Mouse (Mus musculus) yolk sac, embryonic 10.5 days (tissue): ENCODE measurements at regions not wholly inside any gene's neighbourhood (a gene's known extent, or its start where the extent isn't known, plus 50 kb on each side); places are given as distances from the start of the nearest gene placed in this dataset.

Source experiments
- DNase-seq: peaks from one replicate; pipeline ENCODE4 v3.0.0-alpha.2; 2017; ENCODE audit warnings: low spot score

DNA sequence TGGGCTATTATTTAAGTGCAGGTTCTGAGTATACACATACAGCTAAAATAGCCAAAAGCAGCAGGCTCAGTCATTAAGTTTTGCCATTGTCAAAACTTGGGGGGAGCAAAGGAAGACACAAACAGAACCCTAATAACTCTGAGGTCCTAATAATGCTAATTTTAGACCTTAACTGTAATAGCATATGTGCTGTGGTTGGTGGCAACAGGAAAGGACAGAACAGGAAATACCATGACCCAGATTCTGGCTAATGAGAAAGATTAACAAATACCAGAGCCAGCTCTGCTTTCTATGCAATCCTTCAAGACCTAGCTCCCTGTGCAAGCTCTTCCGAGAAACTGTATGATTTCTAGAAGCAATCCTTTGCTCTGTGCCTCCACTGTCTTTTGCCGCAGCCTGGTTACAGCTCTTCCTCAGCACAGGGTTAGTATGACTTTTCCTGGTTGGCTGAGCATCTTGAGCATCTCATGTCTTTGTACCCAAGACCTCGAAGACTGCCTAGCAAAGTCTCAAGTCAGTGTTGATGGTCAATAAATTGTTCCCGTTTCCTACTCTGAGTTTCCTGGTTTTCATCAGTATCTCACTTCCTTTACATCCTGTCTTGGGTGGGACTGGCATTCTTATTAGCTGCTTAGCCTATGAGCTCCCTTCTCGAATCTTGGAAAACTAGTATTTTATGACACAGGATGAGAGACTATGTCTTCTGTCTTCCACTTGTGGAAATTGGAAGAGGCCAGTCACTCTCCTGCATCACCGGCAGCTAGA is 49.9 kb upstream of the Eed start:
- DNase-seq = no peak

DNA sequence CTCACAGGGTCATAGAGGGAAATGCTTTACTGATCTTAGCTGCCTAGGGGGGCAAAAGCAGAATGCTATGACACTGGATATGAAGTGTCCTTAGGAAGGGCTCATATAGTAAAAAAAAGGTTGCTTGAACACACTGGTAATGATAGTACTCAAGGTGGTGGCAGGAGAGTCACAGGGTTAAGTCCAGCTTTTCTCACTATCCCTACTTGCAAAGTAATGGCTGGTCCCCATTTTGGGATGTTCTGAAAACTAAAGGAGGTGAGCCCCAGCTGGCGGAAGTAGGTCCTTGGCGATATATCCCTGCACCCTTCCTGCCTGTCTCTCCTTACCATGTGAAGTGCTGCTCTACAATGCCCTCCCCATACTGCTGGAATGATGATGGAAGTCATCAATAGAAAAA is 52.3 kb upstream of the Eed start:
- DNase-seq = no peak

DNA sequence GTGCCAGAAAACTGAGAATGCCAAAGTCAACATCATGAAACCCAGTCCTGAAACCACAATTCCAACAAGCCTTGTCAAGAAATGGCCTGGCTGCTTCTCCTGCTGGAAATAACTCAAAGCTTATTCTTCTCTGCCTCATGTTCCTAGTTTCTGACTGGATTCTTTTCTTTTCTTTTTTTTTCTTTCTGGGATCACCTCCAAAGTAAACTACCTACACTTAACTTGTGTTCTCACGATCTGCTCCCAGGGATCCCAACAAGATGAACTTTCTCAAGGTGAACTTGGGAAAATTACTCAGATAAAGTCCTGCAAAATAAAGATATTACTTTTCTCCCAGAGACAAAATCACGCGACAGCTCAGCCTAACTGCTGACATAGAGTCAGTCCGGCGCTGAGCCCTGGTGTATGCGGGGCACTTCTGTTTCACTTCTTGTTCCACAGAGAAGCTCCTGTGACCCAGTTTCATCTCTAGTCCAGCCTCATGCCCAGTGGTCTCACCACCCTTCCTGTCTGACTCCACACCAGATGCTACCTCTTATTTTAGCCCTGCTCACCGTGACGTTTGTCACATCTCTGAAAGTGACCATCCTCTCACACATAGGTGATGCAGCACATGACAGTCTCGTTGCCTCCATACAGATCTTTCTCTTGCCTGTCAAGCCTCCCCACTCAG is 53.0 kb upstream of the Eed start:
- no peak for DNase-seq

DNA sequence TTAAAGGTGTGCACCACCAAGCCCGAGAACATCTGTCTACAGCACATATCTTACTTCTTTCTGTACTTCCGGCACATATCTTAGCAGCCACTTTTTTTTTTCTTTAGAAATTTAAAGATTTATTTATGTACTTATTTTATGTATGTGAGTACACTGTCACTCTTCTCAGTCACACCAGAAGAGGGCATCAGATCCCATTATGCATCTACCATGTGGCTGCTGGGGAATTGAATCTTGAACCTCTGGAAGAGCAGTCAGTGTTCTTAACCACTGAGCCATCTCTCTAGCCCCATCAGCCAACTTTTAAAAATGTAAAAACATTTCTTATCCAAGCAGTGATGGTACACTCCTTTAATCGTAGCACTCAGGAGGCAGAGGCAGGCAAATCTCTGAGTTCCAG is 53.7 kb upstream of the Eed start:
- DNase-seq = no peak

DNA sequence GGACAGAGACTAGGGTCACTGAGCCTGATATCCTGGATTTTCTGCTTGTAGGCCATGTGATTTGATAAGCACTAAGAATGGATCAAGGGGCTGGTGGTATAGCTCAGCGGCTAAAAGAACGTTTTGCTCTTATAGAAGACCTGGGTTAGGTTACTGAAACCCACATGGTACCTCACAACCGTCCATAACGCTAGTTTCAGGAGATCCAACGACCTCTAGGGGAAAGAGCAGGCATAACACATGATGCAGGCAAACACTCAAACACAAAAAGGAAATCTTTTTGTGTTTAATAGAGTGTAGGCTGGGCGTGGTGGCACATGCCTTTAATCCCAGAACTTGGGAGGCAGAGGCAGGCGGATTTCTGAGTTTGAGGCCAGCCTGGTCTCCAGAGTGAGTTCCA is 54.6 kb upstream of the Eed start:
- DNase-seq = no peak

DNA sequence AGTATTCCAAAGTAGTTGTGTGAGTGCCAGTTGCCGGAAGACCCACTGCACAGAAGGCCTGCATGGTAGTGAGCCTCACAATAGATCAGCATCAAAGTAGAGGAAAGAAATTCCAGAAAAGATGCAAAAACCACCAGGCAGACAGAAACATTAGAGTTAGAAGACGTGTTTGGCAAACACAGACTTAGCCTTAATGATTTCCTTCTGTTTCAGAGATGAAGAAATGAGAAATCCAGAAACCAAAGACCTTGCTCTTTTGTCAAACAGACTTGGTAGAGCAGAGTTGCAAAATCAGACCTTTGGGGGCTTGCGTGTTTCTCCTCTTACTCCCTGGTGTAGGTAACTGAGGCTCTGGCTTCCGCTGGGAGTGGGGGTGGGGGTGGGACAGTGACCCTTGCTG is 57.0 kb upstream of the Eed start:
- DNase-seq = no peak

DNA sequence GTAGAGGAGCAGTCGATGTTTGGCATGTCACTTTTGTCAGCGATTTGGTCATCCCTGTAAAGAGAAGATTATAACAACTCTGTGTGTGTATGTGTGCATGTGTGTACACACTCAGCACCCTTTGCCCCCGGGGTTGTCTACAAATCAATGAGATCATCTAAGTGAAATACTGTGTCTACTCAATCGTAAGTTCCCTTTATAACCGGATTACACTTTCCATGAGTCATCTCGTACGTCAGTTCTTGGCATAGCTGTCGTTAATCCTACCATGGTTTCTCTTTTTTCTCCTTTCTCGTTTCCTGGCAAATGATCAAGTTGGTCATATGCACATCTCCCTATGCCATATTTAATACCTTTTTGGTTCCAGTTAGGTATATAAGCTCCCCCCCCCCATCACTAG is 58.7 kb upstream of the Eed start:
- DNase-seq = no peak

DNA sequence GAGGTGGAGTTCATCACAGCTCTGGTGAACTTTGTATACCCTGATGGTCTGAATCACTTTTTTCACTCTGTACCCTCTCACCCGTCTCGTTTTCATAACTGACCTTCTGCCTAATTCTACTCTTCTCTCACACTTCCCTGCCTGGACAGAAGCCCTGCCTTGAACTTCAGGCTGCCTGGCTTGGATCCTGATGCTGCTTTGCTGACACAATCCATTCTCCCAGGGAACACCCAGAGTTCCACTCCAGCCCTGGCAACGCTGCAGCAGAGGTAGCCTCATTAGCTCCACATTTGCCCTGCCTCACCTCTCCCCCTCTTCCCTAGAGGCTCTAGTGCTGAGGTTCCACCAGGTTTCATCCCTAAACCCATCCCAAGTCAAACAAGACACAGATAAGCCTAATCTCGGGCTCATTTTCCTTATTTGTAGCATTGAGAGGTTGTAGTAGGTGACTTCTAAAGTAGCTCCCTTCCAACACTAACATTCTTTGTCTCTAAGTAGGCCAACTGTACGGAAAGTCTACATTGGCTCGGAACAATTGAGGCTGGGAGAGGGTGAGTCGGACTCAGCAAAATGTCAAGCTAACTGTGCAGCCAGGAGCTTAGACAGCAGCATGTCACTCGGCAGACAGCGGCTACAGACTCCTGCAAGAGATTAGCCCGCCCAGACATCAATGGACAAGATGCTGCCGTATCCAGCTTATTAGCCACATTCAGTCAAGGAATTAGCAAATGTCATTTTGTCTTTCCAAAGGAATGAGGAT is 60.0 kb upstream of the Eed start:
- no peak for DNase-seq

DNA sequence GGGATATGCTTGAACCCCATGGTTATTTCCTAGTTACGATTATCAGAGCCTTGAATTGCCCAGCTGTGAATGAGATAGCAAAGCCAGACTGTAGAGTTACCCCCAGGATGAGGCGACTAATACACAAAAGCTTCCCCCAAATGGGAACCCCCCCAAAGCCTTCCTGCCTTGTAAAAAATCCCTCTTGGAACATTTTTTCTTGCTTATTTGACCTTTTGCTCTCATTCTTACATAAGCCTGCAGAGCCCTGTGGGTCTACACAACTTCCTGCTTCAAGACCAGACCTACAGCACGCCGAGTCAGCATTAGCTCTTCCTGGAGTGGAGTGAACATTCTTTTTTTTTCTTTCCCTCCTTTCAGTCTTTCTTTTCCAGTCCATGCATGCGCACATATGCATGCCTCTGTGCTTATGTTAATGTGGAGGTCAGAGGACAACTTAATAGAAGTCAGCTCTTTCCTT is 60.8 kb upstream of the Eed start:
- DNase-seq = peak; percentile 79

DNA sequence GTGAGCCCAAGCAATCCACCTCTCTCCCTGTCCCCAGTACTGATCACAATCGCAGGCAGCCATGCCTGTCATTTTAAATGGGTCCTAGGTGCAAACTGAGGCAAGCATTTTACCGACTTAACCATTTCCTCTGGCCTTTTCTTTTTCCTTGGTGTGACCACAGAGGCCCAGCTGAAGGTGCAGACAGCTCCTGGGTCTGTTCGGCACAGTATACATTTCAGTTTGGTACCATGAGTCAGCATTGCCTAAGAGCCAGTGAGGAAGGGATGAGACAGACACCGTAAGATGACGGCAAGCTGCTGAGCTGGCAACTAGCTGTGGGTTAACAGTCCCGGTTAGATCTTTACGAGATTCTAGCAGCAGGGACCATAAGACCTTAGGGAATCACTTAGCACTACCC is 61.6 kb upstream of the Eed start:
- no peak for DNase-seq

DNA sequence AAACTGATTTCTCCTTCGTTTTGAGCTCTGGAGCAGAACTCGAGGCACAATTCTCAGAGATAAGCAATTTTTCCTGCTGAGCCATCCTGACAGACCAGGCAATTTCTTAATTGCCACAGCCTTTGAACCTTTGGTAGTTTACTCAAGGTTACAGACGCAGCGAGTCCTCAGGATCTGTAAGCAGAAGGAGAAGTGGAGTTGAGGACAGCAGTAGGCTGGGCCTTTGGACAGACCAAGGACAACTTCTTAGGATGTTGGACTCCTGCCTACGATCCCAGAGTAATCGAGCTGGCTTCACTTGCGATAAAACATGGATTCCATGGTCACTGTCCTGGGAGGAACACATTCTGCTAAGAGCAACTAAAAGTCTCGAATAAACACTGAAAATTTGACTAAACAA is 62.7 kb upstream of the Eed start:
- DNase-seq = peak; percentile 47

DNA sequence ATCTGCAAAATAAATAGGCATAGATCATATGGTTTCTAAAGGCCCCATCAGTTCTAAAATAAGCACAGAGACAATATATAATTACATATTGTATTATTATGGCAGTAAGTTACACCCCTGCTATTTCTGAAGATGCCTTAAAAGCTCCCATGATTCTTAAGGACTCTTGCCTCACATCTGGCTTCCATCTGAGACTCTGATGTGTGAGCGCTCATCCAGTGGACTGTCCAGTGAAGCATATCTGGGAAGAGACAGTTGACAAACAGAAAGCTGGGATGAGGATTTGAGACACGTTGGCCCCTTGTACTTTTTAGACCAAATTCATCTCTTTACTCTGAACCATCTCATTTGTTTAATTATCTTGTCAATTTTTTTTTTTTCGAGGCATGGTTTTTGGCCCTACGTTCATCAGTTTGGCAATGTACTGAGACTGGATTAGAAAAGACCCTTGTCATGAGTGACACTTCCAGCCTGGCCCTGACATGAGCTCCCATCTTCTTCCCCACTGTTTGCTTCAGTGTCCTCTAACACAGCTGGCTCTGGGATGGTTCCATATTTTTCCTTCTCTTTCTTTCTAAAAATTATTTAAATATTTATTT is 63.4 kb upstream of the Eed start:
- DNase-seq = no peak

DNA sequence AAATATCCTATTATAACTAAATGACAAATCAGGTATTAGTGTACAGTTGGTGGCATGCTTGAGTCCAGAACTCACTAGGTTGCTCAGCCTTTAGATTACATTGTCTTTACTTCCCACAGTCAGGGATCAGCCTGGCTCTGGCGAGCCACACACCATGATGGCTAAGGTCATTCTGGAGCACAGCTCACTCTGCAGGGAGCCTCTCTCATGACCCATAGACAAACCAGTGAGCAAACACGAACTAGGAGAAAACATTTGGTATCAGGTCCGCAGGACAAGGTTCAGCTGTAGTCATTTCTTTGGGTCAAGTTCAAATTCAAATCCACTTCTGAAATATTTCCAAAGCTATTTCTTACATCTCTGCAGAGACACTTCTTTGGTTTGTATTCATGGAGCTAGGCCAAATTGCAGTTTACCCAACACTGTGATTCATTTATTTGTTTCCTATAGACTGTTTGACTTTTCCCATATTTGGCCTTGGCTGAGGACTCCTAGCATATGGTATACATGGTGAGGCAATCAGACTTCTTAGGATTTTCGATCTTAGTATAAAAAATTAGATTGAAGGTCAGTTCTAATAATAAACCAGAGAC is 64.5 kb upstream of the Eed start:
- no peak for DNase-seq

DNA sequence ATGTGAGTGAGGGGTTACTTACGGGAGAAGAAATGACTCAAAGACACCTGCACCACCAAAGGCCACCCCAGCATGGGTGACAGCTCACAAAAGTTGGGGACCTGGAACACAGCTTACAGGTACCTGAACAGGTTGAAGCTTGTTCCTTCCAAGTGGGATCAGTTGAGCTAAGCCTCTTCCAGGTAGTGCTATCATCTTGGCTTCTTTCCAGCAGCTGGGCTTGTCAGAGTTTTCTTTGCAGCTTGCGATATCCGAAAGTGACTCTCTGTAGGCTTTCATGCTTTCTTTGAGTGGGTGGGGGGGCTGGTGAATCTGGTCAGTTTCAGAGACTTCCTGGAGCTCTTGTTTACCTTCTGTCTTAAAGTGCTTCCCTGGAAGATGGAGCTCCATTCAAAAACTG is 65.4 kb upstream of the Eed start:
- DNase-seq = no peak

DNA sequence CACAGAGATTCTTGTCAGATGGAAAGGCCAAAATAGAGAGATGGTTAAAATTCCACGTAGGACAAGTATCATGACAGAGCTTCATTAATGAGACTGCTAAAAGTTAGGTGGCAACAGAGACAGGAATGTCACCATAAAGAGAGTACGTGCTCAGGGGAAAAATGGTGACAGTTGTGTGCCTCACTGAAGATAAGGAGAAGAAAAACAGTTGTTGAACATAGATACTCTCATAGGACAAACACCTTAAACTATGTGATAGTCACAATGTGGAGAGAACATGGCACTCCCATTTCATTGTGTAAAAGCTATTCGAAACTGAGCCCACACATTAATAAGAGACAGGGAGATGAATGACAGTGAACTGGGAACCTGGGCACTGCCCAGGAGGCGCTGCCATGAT is 66.1 kb upstream of the Eed start:
- no peak for DNase-seq

DNA sequence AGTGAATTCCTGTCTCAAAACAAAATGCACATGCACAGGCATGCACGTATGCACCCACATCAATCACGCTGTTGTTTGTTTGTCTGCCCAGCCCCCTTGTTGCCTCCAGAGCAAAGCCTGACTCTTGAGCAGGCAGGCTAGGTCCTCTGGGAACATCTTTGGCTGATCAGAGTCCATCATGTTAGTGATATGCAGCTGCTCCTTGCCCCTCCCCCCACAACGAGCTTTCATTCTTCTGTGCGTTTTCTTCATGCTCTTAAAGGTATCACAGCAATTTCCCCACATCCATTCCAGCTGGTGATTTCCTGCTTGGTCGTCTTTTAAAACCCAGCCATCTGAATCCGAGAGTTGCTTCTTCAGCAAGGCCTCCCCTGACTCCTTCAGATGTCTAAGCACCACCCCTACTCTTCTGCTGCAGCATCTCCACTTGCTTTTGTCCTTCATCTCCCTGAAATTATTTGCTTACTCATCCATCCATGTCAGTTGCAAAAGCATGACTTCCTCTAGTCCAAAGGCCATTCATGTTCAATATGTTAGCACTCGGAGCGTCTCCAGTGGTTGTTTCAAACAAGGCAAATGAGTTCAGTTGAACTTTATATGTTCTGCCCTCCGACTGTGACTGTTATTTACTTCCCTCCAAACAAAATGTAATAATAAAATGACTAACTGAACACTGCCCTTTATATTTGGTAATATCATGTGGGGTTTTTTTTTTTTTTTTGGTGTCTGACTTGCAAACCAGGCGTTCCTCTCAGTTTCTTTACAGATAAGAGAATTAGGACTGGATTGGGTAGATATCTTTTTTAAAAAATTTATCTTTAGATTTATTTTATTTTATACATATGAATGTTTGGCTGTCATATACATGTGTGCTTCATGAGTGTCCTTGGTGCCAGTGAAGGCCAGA is 67.9 kb upstream of the Eed start:
- DNase-seq = no peak

DNA sequence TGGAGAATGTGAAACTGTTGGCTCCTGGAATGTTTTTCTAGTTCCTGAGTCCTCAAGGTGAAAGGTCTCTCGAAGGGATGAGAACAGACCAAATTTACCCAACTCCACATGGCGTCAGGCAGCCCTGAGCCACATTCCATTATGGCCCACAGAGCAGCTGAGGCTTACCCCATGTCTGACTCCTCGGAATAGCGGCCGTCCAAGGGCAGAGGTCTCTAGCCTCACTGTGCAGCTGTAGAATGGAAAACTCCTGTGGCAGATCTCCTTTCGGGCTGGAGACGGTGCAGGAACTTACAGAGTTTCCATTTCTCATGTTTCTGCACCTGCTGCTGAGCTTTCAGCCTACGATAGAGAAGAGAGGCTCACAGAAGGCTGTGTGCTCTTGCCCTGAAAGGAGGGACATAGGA is 69.1 kb upstream of the Eed start:
- DNase-seq = no peak

DNA sequence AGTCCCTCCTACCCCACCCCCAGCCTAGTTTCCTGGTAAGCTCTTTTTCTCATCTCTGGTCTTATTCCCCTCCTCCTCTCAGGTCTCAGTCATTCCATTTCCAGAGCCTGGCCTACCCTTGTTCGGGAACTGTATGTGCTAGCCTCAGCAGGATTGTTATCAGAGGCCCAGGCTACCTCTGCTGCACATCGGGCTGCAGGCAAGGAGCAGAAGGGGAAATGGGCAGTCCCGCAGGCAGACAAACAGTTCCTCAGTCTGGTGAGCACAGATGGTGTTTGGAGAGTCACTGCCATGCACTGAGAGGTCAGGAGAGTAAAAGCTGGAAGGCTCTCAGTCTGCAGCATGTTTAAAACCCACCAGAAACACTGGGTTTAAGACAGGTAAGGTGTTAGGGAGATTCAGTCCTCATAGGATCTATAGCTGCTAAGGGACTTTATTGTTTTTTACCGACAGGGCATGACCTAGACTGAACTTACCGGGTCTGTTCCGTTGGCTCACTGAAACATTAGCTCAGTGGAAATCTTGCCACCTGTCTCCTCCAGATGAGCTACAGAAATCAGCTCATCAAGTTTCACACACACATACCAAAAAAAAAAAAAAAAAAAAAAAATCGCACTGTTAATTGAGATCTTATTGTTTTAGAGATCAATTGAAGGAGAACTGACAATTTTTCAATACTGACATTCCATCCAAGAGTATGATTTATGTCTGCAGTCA is 74.2 kb upstream of the Eed start:
- DNase-seq = peak; percentile 84

DNA sequence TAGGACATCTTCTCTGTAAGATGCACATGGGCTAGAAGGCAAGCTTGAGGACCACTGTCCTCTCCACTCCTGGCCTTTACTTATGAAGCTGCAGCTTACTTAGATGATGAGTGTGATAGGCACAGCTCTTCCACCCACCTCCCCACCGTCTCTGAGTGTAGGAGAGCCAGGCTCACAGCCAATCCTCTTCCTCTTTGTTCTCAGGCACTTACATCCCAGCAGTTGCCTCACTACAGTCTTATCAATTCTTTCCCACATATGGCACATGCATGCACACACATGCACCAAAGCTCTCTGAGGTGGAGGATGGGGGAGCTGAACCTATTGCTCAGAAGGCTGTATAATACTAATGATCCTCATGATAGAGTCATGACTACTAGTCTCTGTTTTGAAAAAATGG is 72.1 kb upstream of the Picalm start:
- no peak for DNase-seq

DNA sequence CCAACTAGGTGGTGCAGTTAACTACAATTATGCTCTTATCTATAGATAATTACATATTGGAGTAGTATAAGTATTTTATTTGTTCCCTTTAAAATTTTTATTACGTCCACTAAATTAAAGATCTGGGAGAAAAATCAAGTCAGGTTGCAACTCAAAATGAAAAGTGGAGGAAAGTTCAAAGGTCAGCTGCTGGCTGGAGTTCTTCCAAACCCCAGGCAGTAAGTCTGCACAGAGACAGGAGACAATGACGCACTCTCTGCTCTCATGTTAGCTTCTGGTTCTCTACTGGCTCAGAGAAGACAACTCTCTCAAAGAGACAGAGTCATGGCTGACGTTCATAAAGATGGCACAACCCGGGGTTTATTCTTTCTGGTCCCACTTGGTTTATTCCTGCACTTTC is 71.4 kb upstream of the Picalm start:
- DNase-seq = no peak

DNA sequence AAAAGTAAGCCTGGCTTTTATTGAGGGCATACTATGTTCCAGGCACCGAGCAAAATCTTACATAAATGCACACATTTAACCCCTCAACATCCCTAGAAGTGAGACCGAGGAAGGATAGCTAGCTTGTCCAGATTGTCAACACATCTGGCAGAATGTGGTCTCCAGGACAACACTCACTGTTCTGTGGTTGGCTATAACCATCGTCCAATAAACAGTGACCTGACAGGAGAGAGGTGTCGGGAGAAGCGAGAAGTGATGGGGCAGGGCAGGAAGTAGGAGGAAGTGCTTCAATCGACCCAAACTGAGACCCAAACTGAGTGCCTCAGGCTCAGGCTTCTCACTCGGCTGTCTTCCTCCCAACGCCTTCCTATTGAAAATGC is 70.8 kb upstream of the Picalm start:
- no peak for DNase-seq
